Comparison of ENCODE assay signal across 8 mouse cellular contexts in genomic region chr5:21054472-21055070, GRCm38 (mm10). TPM values are rescaled to one million over a fixed set of nuclear protein-coding genes. Genes with fewer than 3 reads are reported as not detected.
DNase-seq lines count a peak whose midpoint lies in the region; ATAC-seq and TF ChIP-seq lines count a peak whose summit lies in the region.

No protein-coding gene starts in this region.

- H3K27ac ChIP-seq in MEL (ENCODE audit: control insufficient read depth, low read depth, low read length): peak overlapping the region; percentile 87
- H3K27ac ChIP-seq in forebrain, embryonic 14.5 days (ENCODE audit: low read depth, low read length): peak overlapping the region; percentile 99
- H3K27ac ChIP-seq in olfactory bulb, adult 2 months (ENCODE audit: insufficient read depth, low read depth, low read length): peak overlapping the region; percentile 78

- peak overlapping the region; percentile 84 for H3K9ac ChIP-seq in MEL (ENCODE audit: control insufficient read depth, low read depth, low read length, poor library complexity, severe bottlenecking)
- H3K9ac ChIP-seq in forebrain, embryonic 14.5 days (ENCODE audit: low read length): peak overlapping the region; percentile 99

- H3K4me3 ChIP-seq in MEL (ENCODE audit: control insufficient read depth in 1 of 2, insufficient read depth in 1 of 2, low read depth in 2 of 2, low read length in 2 of 2): peak overlapping the region; percentile 90 to 97
- H3K4me3 ChIP-seq in forebrain, embryonic 14.5 days (ENCODE audit: low read depth, low read length): peak overlapping the region; percentile 97
- peak overlapping the region; percentile 99 for H3K4me3 ChIP-seq in lung, adult 2 months (replicated peaks; ENCODE audit: extremely low read depth, low read depth, low read length)
- H3K4me3 ChIP-seq in olfactory bulb, adult 2 months (ENCODE audit: insufficient read depth, low read depth, low read length): peak overlapping the region; percentile 94

- intact Hi-C loops in heart, postnatal 14 days (cut with DNase I): loop anchor here (2.0 to 5.0 kb wide), 4 partner anchors 37 to 142 kb away; no protein-coding TSS in a partner anchor

- TF ChIP-seq RAD21 in MEL (IDR thresholded peaks at IDR 0.05; ENCODE audit: low read depth, low read length): no peak

- ATAC-seq in forebrain, embryonic 14.5 days: 0 out of 2 replicates have a peak, but pooled peaks have one; percentile 4

- WGBS in forebrain, embryonic 14.5 days: under 1% methylated on average over 20 of the region's 20 CpGs
- under 1% methylated on average over 20 of the region's 20 CpGs for WGBS in lung, adult 2 months
- WGBS in olfactory bulb, adult 2 months: 1% methylated on average over 20 of the region's 20 CpGs

- TF ChIP-seq CTCF in MEL (IDR thresholded peaks at IDR 0.05 in 2 of 3, conservative IDR thresholded peaks at IDR 0.05 in 1 of 3; ENCODE audit: control insufficient read depth in 1 of 3, insufficient read depth in 1 of 3, low read depth in 2 of 3, low read length in 3 of 3, poor library complexity in 1 of 3, severe bottlenecking in 1 of 3): no peak
- no peak for TF ChIP-seq CTCF in lung, adult 2 months (IDR thresholded peaks at IDR 0.05; ENCODE audit: insufficient read depth, low read length)
- no peak for TF ChIP-seq CTCF in olfactory bulb, adult 2 months (IDR thresholded peaks at IDR 0.05; ENCODE audit: insufficient read depth, low read depth, low read length)

- TF ChIP-seq POLR2A in MEL (IDR thresholded peaks at IDR 0.05; ENCODE audit: control insufficient read depth in 1 of 2, insufficient read depth in 1 of 2, low read depth in 1 of 2, low read length in 2 of 2, poor library complexity in 1 of 2): peak in 1 of 2 experiments; percentile 50; a peak in 1 of 4 replicates
- TF ChIP-seq POLR2A in lung, adult 2 months (IDR thresholded peaks at IDR 0.05; ENCODE audit: borderline replicate concordance, extremely low read depth, low read depth, low read length): peak; percentile 71; the same call in 1 of the 2 replicates
- TF ChIP-seq POLR2A in olfactory bulb, adult 2 months (IDR thresholded peaks at IDR 0.05; ENCODE audit: insufficient read depth, low read depth, low read length): 0 out of 2 replicates have a peak, but pooled peaks have one; percentile 21

- H3K79me2 ChIP-seq in MEL (ENCODE audit: control insufficient read depth, insufficient read depth, low read length, poor library complexity): peaks cover 47% of the 10 kb centered on the region

- peak in 1 of 2 experiments; percentile 69; a peak in 3 of 4 replicates for TF ChIP-seq EP300 in MEL (IDR thresholded peaks at IDR 0.05; ENCODE audit: low read depth in 1 of 2, low read length in 2 of 2)

- DNase-seq in MEL (ENCODE audit: low read depth, low spot score): peak; percentile 84
- peak; percentile 36 for DNase-seq in cerebellum, adult 11-12 months
- DNase-seq in forebrain, embryonic 14.5 days (ENCODE audit: low spot score): peak; percentile 68
- DNase-seq in heart, postnatal 14 days: peak; percentile 78 to 80
- DNase-seq in kidney, postnatal 4 days: peak; percentile 80 to 85
- DNase-seq in lung, adult 2 months: peak; percentile 80
- DNase-seq in thymus, postnatal 0 days (ENCODE audit: low spot score): peak; percentile 17

- peaks cover 0 to 40% of the 10 kb centered on the region in 2 experiments; a peak in 2 of 4 replicates for H3K36me3 ChIP-seq in MEL (ENCODE audit: control insufficient read depth in 1 of 2, insufficient read depth in 2 of 2, low read length in 2 of 2)
- no peaks in the 10 kb centered on the region for H3K36me3 ChIP-seq in forebrain, embryonic 14.5 days (ENCODE audit: control insufficient read depth, insufficient read depth, low read length)

- H3K27me3 ChIP-seq in MEL (ENCODE audit: control insufficient read depth in 1 of 2, insufficient read depth in 2 of 2, low read length in 2 of 2): no peaks in the 10 kb centered on the region
- no peaks in the 10 kb centered on the region for H3K27me3 ChIP-seq in forebrain, embryonic 14.5 days (replicated peaks; ENCODE audit: control insufficient read depth, insufficient read depth, low read length)

- peaks cover 26 to 33% of the 10 kb centered on the region in 2 experiments for H3K4me1 ChIP-seq in MEL (ENCODE audit: control insufficient read depth in 1 of 2, insufficient read depth in 2 of 2, low read length in 2 of 2)
- peaks cover 12% of the 10 kb centered on the region for H3K4me1 ChIP-seq in forebrain, embryonic 14.5 days (ENCODE audit: control insufficient read depth, insufficient read depth, low read length)
- peaks cover 23% of the 10 kb centered on the region for H3K4me1 ChIP-seq in lung, adult 2 months (ENCODE audit: control insufficient read depth, insufficient read depth, low read length)
- peaks cover 3% of the 10 kb centered on the region for H3K4me1 ChIP-seq in olfactory bulb, adult 2 months (ENCODE audit: control insufficient read depth, insufficient read depth, low read length)

- no peaks in the 10 kb centered on the region for H3K9me3 ChIP-seq in MEL (replicated peaks; ENCODE audit: insufficient read depth, low read length)
- no peaks in the 10 kb centered on the region for H3K9me3 ChIP-seq in forebrain, embryonic 14.5 days (replicated peaks; ENCODE audit: control insufficient read depth, low read length)

- peak overlapping the region; percentile 67 for H3K4me2 ChIP-seq in forebrain, embryonic 14.5 days (ENCODE audit: low read length)

TF ChIP-seq in MEL, 35 proteins besides CTCF, POLR2A, EP300 and RAD21:
- TF ChIP-seq ZKSCAN1 (IDR thresholded peaks at IDR 0.05; ENCODE audit: low read depth, low read length) (no peak), GATA1 (IDR thresholded peaks at IDR 0.05; ENCODE audit: low read depth, low read length) (peak; percentile 52; the same call in 1 of the 2 replicates), RCOR1 (IDR thresholded peaks at IDR 0.05; ENCODE audit: low read depth, low read length) (peak; percentile 33), MYB (IDR thresholded peaks at IDR 0.05; ENCODE audit: low read depth, low read length) (no peak), MAX (IDR thresholded peaks at IDR 0.05; ENCODE audit: low read length) (peak; percentile 40), MAZ (IDR thresholded peaks at IDR 0.05; ENCODE audit: low read depth, low read length) (peak; percentile 35; the same call in 1 of the 2 replicates), E2F4 (IDR thresholded peaks at IDR 0.05; ENCODE audit: borderline replicate concordance, low read depth, low read length) (no peak), MEF2A (IDR thresholded peaks at IDR 0.05; ENCODE audit: extremely low read depth, insufficient replicate concordance, low read depth, low read length, poor library complexity, severe bottlenecking) (no peak), MXI1 (IDR thresholded peaks at IDR 0.05; ENCODE audit: low read depth, low read length) (no peak; the same call in 1 of the 2 replicates), SIN3A (IDR thresholded peaks at IDR 0.05; ENCODE audit: low read length) (peak; percentile 74), TCF12 (IDR thresholded peaks at IDR 0.05; ENCODE audit: low read depth, low read length) (peak; percentile 54; the same call in 1 of the 2 replicates), HCFC1 (IDR thresholded peaks at IDR 0.05; ENCODE audit: low read depth, low read length) (peak; percentile 55; the same call in 1 of the 2 replicates), CHD2 (IDR thresholded peaks at IDR 0.05; ENCODE audit: low read length) (peak; percentile 59), NELFE (IDR thresholded peaks at IDR 0.05; ENCODE audit: low read depth, low read length) (peak; percentile 37; the same call in 1 of the 2 replicates), UBTF (IDR thresholded peaks at IDR 0.05; ENCODE audit: borderline replicate concordance, insufficient read depth, low read depth, low read length) (no peak), TAL1 (IDR thresholded peaks at IDR 0.05; ENCODE audit: low read length) (0 out of 2 replicates have a peak, but pooled peaks have one; percentile 7), JUND (IDR thresholded peaks at IDR 0.05; ENCODE audit: low read depth, low read length) (no peak), ETS1 (IDR thresholded peaks at IDR 0.05; ENCODE audit: low read depth, low read length) (peak; percentile 69), KAT2A (conservative IDR thresholded peaks at IDR 0.05; ENCODE audit: low read depth, low read length) (no peak; the same call in 1 of the 2 replicates), USF1 (IDR thresholded peaks at IDR 0.05; ENCODE audit: low read depth, low read length) (no peak), MAFK (IDR thresholded peaks at IDR 0.05; ENCODE audit: borderline replicate concordance, low read depth, low read length) (0 out of 2 replicates have a peak, but pooled peaks have one; percentile 18), GABPA (IDR thresholded peaks at IDR 0.05; ENCODE audit: low read depth, low read length) (no peak), SMC3 (IDR thresholded peaks at IDR 0.05; ENCODE audit: low read depth, low read length) (0 out of 2 replicates have a peak, but pooled peaks have one; percentile 5), BHLHE40 (IDR thresholded peaks at IDR 0.05; ENCODE audit: borderline replicate concordance, low read depth, low read length) (peak; percentile 25; the same call in 1 of the 2 replicates), ZC3H11A (IDR thresholded peaks at IDR 0.05; ENCODE audit: low read depth, low read length) (no peak), TBP (IDR thresholded peaks at IDR 0.05; ENCODE audit: low read depth, low read length) (no peak), MYC (IDR thresholded peaks at IDR 0.05; ENCODE audit: low read depth, low read length) (no peak), POLR2AphosphoS5 (IDR thresholded peaks at IDR 0.05; ENCODE audit: borderline replicate concordance, low read depth, low read length) (no peak), ELF1 (IDR thresholded peaks at IDR 0.05; ENCODE audit: low read depth, low read length) (no peak; the same call in 1 of the 2 replicates)

RNA-seq across cellular contexts. Expression of gene Ptpn12, which starts 1.1 kb away (rescaled TPM):
- 14.8 and 23.2 TPM in 2 replicates for total RNA-seq in MEL (2012; rRNA removed)
- 100 to 1,000 TPM in 1 of 2 experiments, 10 to 100 TPM in 1; 58.2 to 177 TPM for polyA plus RNA-seq in MEL (2012; ENCODE audit: insufficient read depth in 1 of 2, insufficient read length in 2 of 2, low read depth in 1 of 2, low replicate concordance in 2 of 2, missing spikeins in 1 of 2)
- polyA plus RNA-seq in forebrain, embryonic 14.5 days (2014; fragmentation: Nextera tagmentation; extraction: Ambion mirVana): 31.3 and 35.5 TPM in 2 replicates
- 10 to 100 TPM; 38.5 to 42.9 TPM for total RNA-seq in heart, postnatal 14 days (2021)
- 76.7 and 85.2 TPM in 2 replicates for polyA plus RNA-seq in lung, adult 2 months (2012; rRNA removed)
- not detected in 2 replicates for polyA plus RNA-seq in olfactory bulb, adult 2 months (2012; ENCODE audit: insufficient read depth, insufficient read length, low replicate concordance, missing spikeins)
- 21.2 and 21.6 TPM in 2 replicates for polyA plus RNA-seq in thymus, postnatal 0 days (2015; fragmentation: Nextera tagmentation; extraction: Ambion mirVana)

Comparison
In these comparisons a context has a peak if more than half of its experiments do, and no peak if none do; other contexts are left out.
1. Peak in every context shown above with its lines: DNase-seq, ATAC-seq, H3K4me3 ChIP-seq and H3K27ac ChIP-seq.
2. DNase-seq: peak in every context shown above with its lines; median percentile 84 in MEL; 82 in kidney, postnatal 4 days; 80 in lung, adult 2 months; 79 in heart, postnatal 14 days; 68 in forebrain, embryonic 14.5 days; 36 in cerebellum, adult 11-12 months; 17 in thymus, postnatal 0 days.